Mouse (Mus musculus) cortical plate, adult 2 months (tissue): Measurements from ENCODE around the gene Edem1.

Source experiments
- CTCF ChIP-seq: fragments of 200-500 bp; IDR thresholded peaks from 2 replicates; pipeline ENCODE4 v1.5.1; 2011; ENCODE audit warnings: mild to moderate bottlenecking, control low read depth, low read length; ENCODE audit not compliant: insufficient read depth; ENCODE audit errors: extremely low read depth
- POLR2A ChIP-seq: fragments of 200-500 bp; IDR thresholded peaks from 2 replicates; pipeline ENCODE4 v1.6.1; 2011; ENCODE audit warnings: mild to moderate bottlenecking, low read length, control low read depth; ENCODE audit not compliant: insufficient read depth; ENCODE audit errors: extremely low read depth

- TF ChIP-seq CTCF (no peak), POLR2A (no peak)
These were observed 36.9 kb upstream of the Edem1 start for GRCm38 (mm10) chr6:108791498-108791897.
